Comparison of ENCODE assay signal across 8 mouse cellular contexts in the genomic region with DNA sequence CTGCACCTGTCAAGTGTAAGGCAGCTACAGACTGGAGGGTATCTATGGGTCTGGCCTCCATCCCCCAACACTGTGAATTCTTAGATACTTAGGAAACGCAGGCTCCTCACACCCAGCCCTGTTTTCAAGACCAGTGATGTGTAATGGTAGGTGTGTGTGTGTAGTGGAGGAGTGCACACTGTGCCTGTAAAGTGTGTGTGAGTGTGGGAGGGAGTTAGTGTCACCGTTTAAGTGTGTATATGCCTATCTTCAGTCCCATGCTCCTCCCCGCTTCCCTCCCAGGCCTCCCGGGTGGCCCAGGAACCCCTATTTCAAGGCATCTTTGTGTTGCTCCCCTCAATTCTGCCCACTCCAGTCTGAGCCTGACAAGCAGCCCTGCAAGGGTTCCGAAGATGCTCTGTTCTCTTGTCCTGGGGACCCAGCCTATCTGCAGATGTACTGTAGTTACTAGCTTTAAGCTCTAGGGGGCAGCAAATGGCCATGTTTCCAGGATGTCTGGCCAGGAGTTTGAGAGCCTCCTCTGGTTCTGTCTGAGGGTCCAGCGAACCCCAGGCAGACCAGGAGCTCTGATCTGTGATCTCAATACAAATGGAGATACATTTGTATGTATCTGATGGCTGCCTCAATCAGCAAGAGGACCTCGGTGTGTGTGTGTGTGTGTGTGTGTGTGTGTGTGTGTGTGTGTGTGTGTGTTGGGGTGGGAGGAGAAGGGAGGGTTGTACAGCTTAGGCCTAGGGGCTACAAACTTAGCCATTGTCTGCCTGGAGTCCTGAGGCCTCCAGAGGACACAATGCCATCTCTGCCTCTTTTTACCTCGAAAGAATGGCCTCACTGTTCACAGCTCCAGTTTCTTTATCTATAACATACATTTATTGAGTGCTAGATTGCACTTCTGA.
A peak's percentile ranks its signal among the peaks of the same experiment; 100 is the strongest.
DNase-seq lines count a peak whose midpoint lies in the region; ATAC-seq and TF ChIP-seq lines count a peak whose summit lies in the region.

No protein-coding gene starts in this region.

- 0 out of 2 replicates have a peak, but pooled peaks cover 12% of the 10 kb centered on the region for H3K36me3 ChIP-seq in kidney, embryonic 15.5 days
- H3K36me3 ChIP-seq in forebrain, embryonic 10.5 days (replicated peaks), result no peaks in the 10 kb centered on the region
- peaks cover 7% of the 10 kb centered on the region; the same call in 1 of the 2 replicates for H3K36me3 ChIP-seq in limb, embryonic 14.5 days (ENCODE audit: control insufficient read depth, insufficient read depth, low read length)
- no peaks in the 10 kb centered on the region for H3K36me3 ChIP-seq in neural tube, embryonic 14.5 days (ENCODE audit: control insufficient read depth, insufficient read depth, low read length)

- no peak overlapping the region for H3K9ac ChIP-seq in kidney, embryonic 15.5 days
- no peak overlapping the region for H3K9ac ChIP-seq in limb, embryonic 14.5 days (ENCODE audit: low read depth, low read length, severe bottlenecking)
- no peak overlapping the region for H3K9ac ChIP-seq in neural tube, embryonic 14.5 days (replicated peaks; ENCODE audit: low read depth, low read length)

- H3K27ac ChIP-seq in kidney, embryonic 15.5 days, result no peak overlapping the region
- H3K27ac ChIP-seq in forebrain, embryonic 10.5 days, result no peak overlapping the region
- H3K27ac ChIP-seq in limb, embryonic 14.5 days (replicated peaks; ENCODE audit: low read depth, low read length), result no peak overlapping the region
- H3K27ac ChIP-seq in neural tube, embryonic 14.5 days (ENCODE audit: low read depth, low read length), result no peak overlapping the region

- TF ChIP-seq POLR2A in limb, embryonic 14.5 days (IDR thresholded peaks at IDR 0.05; ENCODE audit: borderline replicate concordance, extremely low read depth, insufficient read depth, insufficient read length), result no peak

- no peak for ATAC-seq in kidney, embryonic 15.5 days (replicated peaks; ENCODE audit: low FRiP score)
- peak; percentile 49; the same call in 1 of the 2 replicates for ATAC-seq in limb, embryonic 14.5 days (ENCODE audit: low FRiP score, low read depth)
- ATAC-seq in neural tube, embryonic 14.5 days (ENCODE audit: low read depth), result peak; percentile 75

- H3K4me2 ChIP-seq in kidney, embryonic 15.5 days, result no peak overlapping the region
- H3K4me2 ChIP-seq in limb, embryonic 14.5 days (replicated peaks; ENCODE audit: low read depth, low read length, severe bottlenecking), result no peak overlapping the region
- H3K4me2 ChIP-seq in neural tube, embryonic 14.5 days (ENCODE audit: low read depth, low read length), result no peak overlapping the region

- no peaks in the 10 kb centered on the region for H3K4me1 ChIP-seq in kidney, embryonic 15.5 days
- no peaks in the 10 kb centered on the region for H3K4me1 ChIP-seq in forebrain, embryonic 10.5 days
- H3K4me1 ChIP-seq in limb, embryonic 14.5 days (ENCODE audit: control insufficient read depth, insufficient read depth, low read length), result no peaks in the 10 kb centered on the region
- H3K4me1 ChIP-seq in neural tube, embryonic 14.5 days (ENCODE audit: control insufficient read depth, insufficient read depth, low read length), result no peaks in the 10 kb centered on the region

- no peaks in the 10 kb centered on the region for H3K9me3 ChIP-seq in kidney, embryonic 15.5 days (replicated peaks)
- no peaks in the 10 kb centered on the region for H3K9me3 ChIP-seq in forebrain, embryonic 10.5 days
- H3K9me3 ChIP-seq in limb, embryonic 14.5 days (ENCODE audit: control insufficient read depth, low read length), result no peaks in the 10 kb centered on the region
- H3K9me3 ChIP-seq in neural tube, embryonic 14.5 days (ENCODE audit: control insufficient read depth, low read length), result no peaks in the 10 kb centered on the region

- DNase-seq in kidney, adult 18-20 months, result peak; percentile 24
- peak; percentile 80 for DNase-seq in adipocyte (ENCODE audit: low spot score)
- peak; percentile 66 for DNase-seq in forebrain, embryonic 10.5 days (ENCODE audit: extremely low spot score, low spot score)
- DNase-seq in induced T-regulatory cell, adult 2 months (ENCODE audit: low read depth), result peak; percentile 73
- peak; percentile 76 for DNase-seq in limb, embryonic 14.5 days (ENCODE audit: low spot score)
- DNase-seq in thymus, postnatal 36 days, result peak; percentile 35 to 37

- H3K4me3 ChIP-seq in kidney, embryonic 15.5 days (replicated peaks), result no peak overlapping the region
- H3K4me3 ChIP-seq in forebrain, embryonic 10.5 days, result no peak overlapping the region
- no peak overlapping the region for H3K4me3 ChIP-seq in limb, embryonic 14.5 days (replicated peaks; ENCODE audit: low read length)
- H3K4me3 ChIP-seq in neural tube, embryonic 14.5 days (ENCODE audit: low read depth, low read length), result no peak overlapping the region

- no peaks in the 10 kb centered on the region for H3K27me3 ChIP-seq in kidney, embryonic 15.5 days
- no peaks in the 10 kb centered on the region for H3K27me3 ChIP-seq in forebrain, embryonic 10.5 days (ENCODE audit: poor library complexity, severe bottlenecking)
- no peaks in the 10 kb centered on the region for H3K27me3 ChIP-seq in limb, embryonic 14.5 days (ENCODE audit: control insufficient read depth, insufficient read depth, low read length)
- H3K27me3 ChIP-seq in neural tube, embryonic 14.5 days (ENCODE audit: control insufficient read depth, insufficient read depth, low read length), result no peaks in the 10 kb centered on the region

- WGBS in kidney, embryonic 15.5 days, result 52% methylated on average over 8 of the region's 8 CpGs
- WGBS in forebrain, embryonic 10.5 days, result 49% methylated on average over 8 of the region's 8 CpGs
- 46% methylated on average over 8 of the region's 8 CpGs for WGBS in limb, embryonic 14.5 days
- 51% methylated on average over 8 of the region's 8 CpGs for WGBS in neural tube, embryonic 14.5 days

Comparison
In these comparisons a context has a peak if more than half of its experiments do, and no peak if none do; other contexts are left out.
1. DNase-seq: peak in every context shown above with its lines; median percentile 80 in adipocyte; 76 in limb, embryonic 14.5 days; 73 in induced T-regulatory cell, adult 2 months; 66 in forebrain, embryonic 10.5 days; 36 in thymus, postnatal 36 days; 24 in kidney, adult 18-20 months.